Mouse (Mus musculus) lung, adult 2 months (tissue): Measurements from ENCODE around the gene Oxct1. TPM values are rescaled to one million over a fixed set of nuclear protein-coding genes. Genes with fewer than 3 reads are reported as not detected.

Experiments used
- DNase-seq: peaks from one replicate; pipeline ENCODE4 v3.0.0; 2022
- H3K4me1 ChIP-seq: fragments of 200-500 bp; 2 replicates; pipeline ENCODE4 v1.6.1; 2011; ENCODE audit warnings: low read length; ENCODE audit not compliant: control insufficient read depth, insufficient read depth
- H3K4me3 ChIP-seq: fragments of 200-500 bp; replicated peaks from 2 replicates; pipeline ENCODE3; 2011; ENCODE audit warnings: low read depth, mild to moderate bottlenecking, control low read depth, low read length; ENCODE audit errors: extremely low read depth
- CTCF ChIP-seq: fragments of 200-500 bp; IDR thresholded peaks from 2 replicates; pipeline ENCODE4 v1.5.1; 2011; ENCODE audit warnings: mild to moderate bottlenecking, low read length, control low read depth; ENCODE audit not compliant: insufficient read depth
- POLR2A ChIP-seq: fragments of 200-500 bp; IDR thresholded peaks from 2 replicates; pipeline ENCODE4 v1.6.1; 2011; ENCODE audit warnings: low read depth, mild to moderate bottlenecking, control low read depth, low read length, borderline replicate concordance; ENCODE audit errors: extremely low read depth
- WGBS: fragments of 180-500 bp; shearing (Covaris S2); methylation state at CpG from one replicate; pipeline ENCODE4 v1.1.7; 2018; 5-methylcytosine and 5-hydroxymethylcytosine counted together
- polyA plus RNA-seq: library from polyadenylated mRNA; depleted of rRNA; stranded (reverse); fragments of >200 nt; gene quantifications from 2 replicates; pipeline ENCODE4 v1.2.3, GENCODE M21; 2012; rRNA removed

Gene Oxct1
- polyA plus RNA-seq: 26.6 and 31.6 TPM in 2 replicates

GRCm38 (mm10) chr15:4026231-4026773 is at the start of gene Oxct1:
TSS of gene Oxct1 (plus strand) at chr15:4026383.
- H3K4me1 ChIP-seq: peaks cover 5% of the 10 kb centered on the region
- peak within 1 kb of the TSS; percentile 69 for H3K4me3 ChIP-seq
- peak; percentile 84 for DNase-seq
- under 1% methylated on average over 45 of the region's 45 CpGs for WGBS
- TF ChIP-seq CTCF (peak; percentile 25), POLR2A (0 out of 2 replicates have a peak, but pooled peaks have one; percentile 59)

- WGBS: 91% methylated on average over 2 of the region's 2 CpGs
Measured at GRCm38 (mm10) chr15:3978279-3978678, 47.9 kb upstream of the Oxct1 start.

GRCm38 (mm10) chr15:3979061-3979848 is 46.9 kb upstream of the Oxct1 start, which contains the start of gene Fbxo4:
TSS of gene Fbxo4 (minus strand) at chr15:3979573.
- TF ChIP-seq CTCF: no peak
- TF ChIP-seq POLR2A: peak; percentile 50; the same call in 1 of the 2 replicates
- WGBS: under 1% methylated on average over 61 of the region's 61 CpGs
- DNase-seq: peak; percentile 89
- Histone ChIP-seq H3K4me3 (peak within 1 kb of the TSS; percentile 88), H3K4me1 (no peaks in the 10 kb centered on the region)

More at GRCm38 (mm10) chr15:3978279-3978678, 47.9 kb upstream of the Oxct1 start:
- DNase-seq: no peak
- H3K4me1 ChIP-seq: no peaks in the 10 kb centered on the region
- TF ChIP-seq POLR2A: no peak
- no peak for TF ChIP-seq CTCF
- H3K4me3 ChIP-seq: no peak overlapping the region

- Histone ChIP-seq H3K4me1 (no peaks in the 10 kb centered on the region), H3K4me3 (no peak overlapping the region)
- 56% methylated on average over 3 of the region's 3 CpGs for WGBS
- TF ChIP-seq POLR2A (no peak), CTCF (no peak)
- DNase-seq: no peak
Measured at GRCm38 (mm10) chr15:3979871-3980270, 46.3 kb upstream of the Oxct1 start.

GRCm38 (mm10) chr15:3982732-3983131 is 43.5 kb upstream of the Oxct1 start:
- 84% methylated on average over 5 of the region's 5 CpGs for WGBS
- DNase-seq: no peak
- H3K4me1 ChIP-seq: no peaks in the 10 kb centered on the region
- H3K4me3 ChIP-seq: no peak overlapping the region
- TF ChIP-seq POLR2A: no peak
- no peak for TF ChIP-seq CTCF

- DNase-seq: no peak
- 85% methylated on average over 2 of the region's 2 CpGs for WGBS
Measured at GRCm38 (mm10) chr15:3984876-3985275, 41.3 kb upstream of the Oxct1 start.

GRCm38 (mm10) chr15:3987981-3988380 is 38.2 kb upstream of the Oxct1 start:
- Histone ChIP-seq H3K4me1 (no peaks in the 10 kb centered on the region), H3K4me3 (no peak overlapping the region)
- 0 out of 2 replicates have a peak, but pooled peaks have one; percentile 16 for TF ChIP-seq CTCF
- no peak for TF ChIP-seq POLR2A
- DNase-seq: no peak
- 64% methylated on average over 2 of the region's 2 CpGs for WGBS

More at GRCm38 (mm10) chr15:3984876-3985275, 41.3 kb upstream of the Oxct1 start:
- Histone ChIP-seq H3K4me3 (no peak overlapping the region), H3K4me1 (no peaks in the 10 kb centered on the region)
- TF ChIP-seq CTCF (no peak), POLR2A (no peak)

GRCm38 (mm10) chr15:3994852-3995447 is 31.2 kb upstream of the Oxct1 start:
- TF ChIP-seq CTCF (no peak), POLR2A (no peak)
- peak overlapping the region; percentile 95 for H3K4me3 ChIP-seq
- DNase-seq: no peak
- 16% methylated on average over 14 of the region's 14 CpGs for WGBS
- peaks cover 4% of the 10 kb centered on the region; the same call in 1 of the 2 replicates for H3K4me1 ChIP-seq
